Mouse (Mus musculus): Measurements from ENCODE around the gene Hist1h1b.
"Not testable (repeated sequence)": the region's sequence is repeated elsewhere in the genome, so short reads cannot be mapped to it uniquely, and the experiment has no call there.

Hist1h1b gene

DNA sequence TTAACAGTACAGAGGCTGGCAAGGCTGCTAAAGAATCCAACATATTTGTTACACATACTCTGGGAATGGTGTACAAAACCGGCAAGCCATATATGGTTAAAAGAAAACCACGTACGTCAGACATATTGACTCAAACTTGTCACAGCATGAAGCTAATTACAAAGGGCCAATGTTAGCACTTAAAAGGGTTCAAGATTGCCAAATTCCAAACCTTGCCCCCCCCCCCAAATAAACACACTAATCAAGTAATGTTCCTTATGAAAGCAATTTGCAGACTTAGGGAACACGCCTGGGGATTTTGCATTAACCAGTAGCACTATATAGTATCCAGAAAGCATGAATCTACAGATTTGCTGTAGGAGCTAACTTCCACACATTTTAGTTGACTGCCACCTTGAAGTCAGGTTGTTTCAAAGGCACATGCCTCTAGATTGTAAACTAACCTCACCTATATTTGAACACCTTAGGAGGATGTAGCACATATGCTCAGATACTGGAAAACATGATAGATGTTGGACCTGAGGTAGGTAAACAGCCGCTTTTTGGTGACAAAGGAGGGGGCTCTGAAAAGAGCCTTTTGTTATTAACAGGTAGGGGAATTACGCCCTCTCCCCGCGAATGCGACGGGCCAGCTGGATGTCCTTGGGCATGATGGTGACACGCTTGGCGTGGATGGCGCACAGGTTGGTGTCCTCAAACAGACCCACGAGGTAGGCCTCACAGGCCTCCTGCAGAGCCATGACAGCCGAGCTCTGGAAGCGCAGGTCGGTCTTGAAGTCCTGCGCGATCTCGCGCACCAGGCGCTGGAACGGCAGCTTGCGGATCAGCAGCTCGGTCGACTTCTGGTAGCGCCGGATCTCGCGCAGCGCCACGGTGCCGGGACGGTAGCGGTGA lies 2.2 kb upstream of the Hist1h1b start:
- DNase-seq (ENCODE audit: low read depth, low spot score): not testable (repeated sequence)

DNA sequence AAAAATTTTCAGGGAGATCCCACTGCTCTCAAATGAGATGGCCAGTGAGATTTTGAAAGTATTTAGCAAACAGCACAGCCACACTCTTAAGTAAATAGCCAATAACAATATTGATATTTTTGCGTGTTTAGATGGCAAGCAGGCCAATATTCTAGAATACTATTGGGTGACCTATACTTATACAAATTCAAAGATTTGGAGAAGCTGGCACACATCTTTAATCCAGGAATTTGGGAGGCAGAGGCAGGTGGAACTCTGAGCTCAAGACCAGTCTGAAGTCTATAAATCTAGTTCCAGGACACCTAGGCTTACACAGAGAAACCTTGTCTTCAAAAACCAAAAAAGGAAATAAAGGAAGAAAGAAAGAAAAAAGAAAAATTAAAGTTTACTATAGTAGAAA lies 1.2 kb upstream of the Hist1h1b start:
- DNase-seq (ENCODE audit: low read depth, low spot score): no peak

DNA sequence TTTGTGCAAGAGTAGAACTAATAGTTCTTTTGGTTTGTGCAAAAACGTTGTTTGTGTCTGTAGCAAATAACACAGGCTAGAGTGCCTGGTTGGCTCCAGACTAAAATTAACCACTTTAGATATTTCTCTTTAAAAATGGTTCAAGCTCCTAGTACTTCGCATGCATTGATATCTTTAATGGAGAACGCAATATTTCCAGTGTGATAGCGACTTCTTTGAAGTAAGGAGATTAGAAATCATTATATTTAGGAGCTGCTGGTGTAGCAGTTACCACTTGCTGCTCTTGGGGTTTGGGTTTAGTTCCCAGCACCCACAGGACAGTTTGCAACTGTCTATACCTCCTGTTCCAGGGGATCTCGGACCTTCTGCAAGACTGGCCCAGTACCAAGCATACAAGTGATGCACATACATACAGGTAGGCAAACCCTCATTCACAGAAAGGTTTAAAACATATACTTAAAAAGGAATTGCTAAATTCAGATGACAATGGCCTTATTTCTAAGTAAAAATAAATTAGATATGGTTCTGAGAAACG lies 663 bp upstream of the Hist1h1b start:
- no peak for DNase-seq (ENCODE audit: low read depth, low spot score)

DNA sequence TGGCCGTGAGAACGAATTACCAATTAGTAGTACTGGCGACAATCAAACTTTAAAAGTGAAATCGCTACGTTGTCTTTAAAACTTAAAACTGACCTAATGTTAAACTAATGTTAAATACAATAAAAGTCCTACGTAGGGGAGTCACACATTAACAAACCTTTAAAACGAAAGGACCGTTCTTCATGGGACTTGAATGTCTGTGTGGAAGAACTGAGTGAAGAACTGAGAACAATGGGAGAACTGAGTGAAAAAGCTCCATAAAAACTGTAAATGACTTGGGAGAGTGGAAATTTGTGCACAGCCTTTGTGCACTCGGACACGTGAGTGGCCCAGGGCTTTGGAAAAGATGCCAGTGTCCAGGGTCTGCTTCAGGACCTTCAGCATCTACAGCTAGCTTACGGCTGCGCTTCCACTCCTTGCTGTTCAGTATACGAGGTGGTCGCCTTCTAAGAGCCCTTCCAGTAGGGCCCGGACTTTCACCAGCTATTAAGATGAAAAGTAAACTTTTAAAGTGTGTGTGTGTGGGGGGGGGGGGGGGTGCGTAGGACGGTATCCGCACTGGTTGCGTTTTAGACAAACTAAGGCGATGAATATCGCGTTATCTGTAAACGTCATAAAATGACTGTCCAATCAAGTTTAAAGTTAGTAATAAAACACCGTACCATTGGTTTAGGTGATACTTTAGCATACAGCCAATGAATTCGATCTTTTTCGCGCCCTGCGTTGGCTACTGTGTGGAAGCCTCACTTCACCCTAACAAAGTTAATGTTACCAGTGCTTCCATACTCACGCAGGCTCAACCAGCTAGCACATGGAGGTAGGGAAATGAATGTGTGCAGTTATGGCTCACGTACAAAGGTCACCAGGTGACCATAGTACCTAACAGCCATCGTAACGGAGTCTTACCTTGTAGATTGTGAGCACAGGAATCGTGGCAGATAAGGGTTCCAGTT lies 1.3 kb downstream of the Hist1h1b start:
- DNase-seq (ENCODE audit: low read depth, low spot score): no peak

DNA sequence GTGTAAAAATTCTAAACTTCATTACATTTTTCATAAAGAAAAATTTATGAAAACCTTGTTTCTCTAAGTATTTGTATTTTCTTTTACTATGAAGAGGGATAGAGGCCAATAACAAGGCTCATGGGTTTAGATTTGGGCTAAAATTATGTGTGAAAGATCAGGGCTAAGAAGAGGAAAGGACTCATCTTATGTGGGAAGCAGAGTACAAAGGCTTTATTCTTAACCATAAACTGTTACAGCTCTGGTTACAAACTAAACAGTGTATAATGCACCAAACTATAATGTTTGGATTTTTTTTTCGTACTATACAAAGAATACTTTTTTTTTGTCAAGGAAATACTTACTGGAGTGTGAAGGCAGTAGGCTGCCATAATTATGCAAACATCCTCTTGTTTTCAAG lies 24.7 kb downstream of the Hist1h1b start:
- DNase-seq (ENCODE audit: low read depth, low spot score): no peak

DNA sequence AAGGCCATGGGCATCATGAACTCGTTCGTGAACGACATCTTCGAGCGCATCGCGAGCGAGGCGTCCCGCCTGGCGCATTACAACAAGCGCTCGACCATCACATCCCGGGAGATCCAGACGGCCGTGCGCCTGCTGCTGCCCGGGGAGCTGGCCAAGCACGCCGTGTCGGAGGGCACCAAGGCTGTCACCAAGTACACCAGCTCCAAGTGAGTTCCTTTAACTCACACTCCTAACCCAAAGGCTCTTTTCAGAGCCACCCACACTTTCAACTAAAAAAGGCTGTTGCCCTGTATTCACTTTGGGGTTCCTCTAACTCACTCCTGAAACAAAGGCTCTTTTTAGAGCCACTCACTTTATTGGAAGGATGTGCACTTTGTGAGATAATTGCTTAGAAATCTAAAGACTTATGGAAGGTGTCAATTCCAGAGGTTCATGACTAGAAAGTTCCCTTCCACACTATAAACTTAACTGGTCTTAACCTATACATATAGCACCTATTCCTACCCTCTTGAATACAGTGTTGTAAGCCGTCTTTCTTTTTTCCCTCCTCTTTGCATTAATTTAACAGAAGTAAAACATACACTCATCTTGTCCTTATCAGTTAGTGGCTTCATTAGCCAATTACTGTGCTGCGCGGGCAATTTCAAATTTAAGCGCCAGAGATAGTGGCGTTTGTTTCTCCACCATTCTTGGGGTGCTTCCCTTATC lies 26.0 kb downstream of the Hist1h1b start:
- not testable (repeated sequence) for DNase-seq (ENCODE audit: low read depth, low spot score)

DNA sequence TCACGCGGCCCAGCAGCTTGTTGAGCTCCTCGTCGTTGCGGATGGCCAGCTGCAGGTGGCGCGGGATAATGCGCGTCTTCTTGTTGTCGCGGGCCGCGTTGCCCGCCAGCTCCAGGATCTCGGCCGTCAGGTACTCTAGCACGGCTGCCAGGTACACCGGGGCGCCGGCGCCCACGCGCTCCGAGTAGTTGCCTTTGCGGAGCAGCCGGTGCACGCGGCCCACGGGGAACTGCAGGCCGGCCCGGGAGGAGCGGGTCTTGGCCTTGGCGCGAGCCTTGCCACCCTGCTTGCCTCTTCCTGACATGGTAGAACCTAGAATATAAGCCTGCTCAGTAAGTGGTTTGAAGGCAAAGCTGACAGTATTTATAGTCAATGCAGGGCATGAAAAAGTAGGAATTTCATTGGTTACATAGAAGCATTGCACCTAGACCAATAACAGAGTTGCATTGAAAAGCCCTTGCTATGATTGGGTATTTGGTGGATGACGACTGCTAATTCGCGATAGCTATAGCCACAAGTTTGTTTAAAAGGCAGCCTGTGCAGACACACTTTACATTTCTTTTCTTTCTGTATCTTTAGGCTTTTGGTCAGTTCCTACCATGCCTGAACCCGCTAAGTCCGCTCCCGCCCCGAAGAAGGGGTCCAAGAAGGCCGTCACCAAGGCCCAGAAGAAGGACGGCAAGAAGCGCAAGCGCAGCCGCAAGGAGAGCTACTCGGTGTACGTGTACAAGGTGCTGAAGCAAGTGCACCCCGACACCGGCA lies 26.7 kb downstream of the Hist1h1b start, which contains the start of the genes Hist1h2ak and Hist1h2bn:
Gene Hist1h2ak, minus strand, starts transcription at position 304 of the 762 bp plus-strand sequence.
Gene Hist1h2bn, plus strand, starts transcription at position 600 of the 762 bp plus-strand sequence.
- peak; percentile 82 for DNase-seq (ENCODE audit: low read depth, low spot score)

DNA sequence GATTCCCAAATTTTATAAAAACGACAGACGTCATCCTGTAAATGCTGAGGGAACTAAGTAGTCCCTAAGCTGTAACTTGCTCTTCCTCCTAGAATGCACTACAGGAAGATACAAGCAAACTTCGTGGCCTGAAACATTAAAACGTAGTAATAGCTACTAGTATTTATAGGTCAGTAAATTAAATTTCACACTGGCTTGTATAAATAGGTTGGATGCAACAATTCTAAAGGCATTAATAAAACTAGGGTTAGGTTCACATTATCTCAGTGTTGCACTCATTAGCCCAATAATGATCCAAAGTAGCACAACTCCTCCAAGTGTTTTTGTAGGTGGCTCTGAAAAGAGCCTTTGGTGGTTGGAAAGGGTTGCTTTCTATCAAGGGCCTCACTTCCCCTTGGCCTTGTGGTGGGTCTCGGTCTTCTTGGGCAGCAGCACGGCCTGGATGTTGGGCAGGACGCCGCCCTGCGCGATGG lies 27.3 kb downstream of the Hist1h1b start:
- DNase-seq (ENCODE audit: low read depth, low spot score): no peak

DNA sequence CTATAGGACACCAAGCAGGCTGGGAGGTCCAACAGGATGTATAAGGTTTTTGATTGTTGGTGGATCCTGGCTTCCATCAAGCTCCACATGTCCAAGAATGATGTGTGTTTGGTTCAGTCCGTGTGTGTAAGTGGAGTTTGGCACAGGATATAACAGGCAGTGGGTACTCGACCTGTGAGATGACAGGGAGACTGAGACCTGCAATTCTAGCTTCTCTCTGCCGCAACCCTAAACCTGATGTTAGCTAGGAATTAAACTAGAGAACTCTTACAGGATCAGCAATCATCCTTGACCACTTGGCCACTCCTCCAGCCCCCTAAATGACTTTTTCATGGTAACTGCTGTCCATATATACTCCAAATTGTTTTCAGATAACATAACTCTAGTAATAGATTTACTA lies 28.1 kb downstream of the Hist1h1b start:
- no peak for DNase-seq (ENCODE audit: low read depth, low spot score)

DNA sequence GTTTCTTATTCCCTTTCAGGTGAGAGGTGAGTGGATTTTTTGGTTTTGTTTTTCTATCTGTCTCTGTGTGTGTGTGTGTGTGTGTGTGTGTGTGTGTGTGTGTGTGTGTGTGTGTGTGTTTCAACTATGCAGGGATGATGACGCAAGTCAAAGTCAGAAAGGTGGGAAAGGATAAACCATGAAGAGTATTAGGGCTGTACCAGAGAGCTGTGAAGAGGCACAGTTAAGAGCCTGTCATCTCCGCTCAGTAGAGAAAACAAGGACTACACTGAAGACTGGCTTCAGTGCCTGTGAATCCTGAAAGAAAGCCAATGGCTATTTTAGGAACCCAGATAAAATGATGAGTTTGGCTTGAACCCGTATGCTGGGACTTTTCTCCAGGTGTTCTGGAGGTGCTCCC lies 28.6 kb downstream of the Hist1h1b start:
- DNase-seq (ENCODE audit: low read depth, low spot score): no peak

DNA sequence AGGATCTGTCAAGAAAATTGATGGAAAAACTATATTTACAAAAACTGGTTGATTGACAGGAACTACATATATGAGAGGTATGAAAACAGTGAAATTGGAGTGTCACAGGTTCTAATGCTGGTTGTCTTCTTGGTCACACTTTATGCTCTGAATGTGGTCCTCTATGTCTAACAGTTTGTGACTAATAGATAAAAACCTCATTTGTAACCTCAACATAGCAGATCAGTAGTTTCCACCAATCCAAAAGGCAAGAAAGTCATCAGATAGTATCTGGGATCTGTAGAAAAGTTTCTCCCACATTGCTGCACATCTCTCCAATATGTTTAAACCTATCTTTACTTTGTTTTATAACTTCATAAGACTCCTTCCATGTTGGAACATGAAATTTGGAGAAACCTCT lies 29.0 kb downstream of the Hist1h1b start:
- no peak for DNase-seq (ENCODE audit: low read depth, low spot score)

DNA sequence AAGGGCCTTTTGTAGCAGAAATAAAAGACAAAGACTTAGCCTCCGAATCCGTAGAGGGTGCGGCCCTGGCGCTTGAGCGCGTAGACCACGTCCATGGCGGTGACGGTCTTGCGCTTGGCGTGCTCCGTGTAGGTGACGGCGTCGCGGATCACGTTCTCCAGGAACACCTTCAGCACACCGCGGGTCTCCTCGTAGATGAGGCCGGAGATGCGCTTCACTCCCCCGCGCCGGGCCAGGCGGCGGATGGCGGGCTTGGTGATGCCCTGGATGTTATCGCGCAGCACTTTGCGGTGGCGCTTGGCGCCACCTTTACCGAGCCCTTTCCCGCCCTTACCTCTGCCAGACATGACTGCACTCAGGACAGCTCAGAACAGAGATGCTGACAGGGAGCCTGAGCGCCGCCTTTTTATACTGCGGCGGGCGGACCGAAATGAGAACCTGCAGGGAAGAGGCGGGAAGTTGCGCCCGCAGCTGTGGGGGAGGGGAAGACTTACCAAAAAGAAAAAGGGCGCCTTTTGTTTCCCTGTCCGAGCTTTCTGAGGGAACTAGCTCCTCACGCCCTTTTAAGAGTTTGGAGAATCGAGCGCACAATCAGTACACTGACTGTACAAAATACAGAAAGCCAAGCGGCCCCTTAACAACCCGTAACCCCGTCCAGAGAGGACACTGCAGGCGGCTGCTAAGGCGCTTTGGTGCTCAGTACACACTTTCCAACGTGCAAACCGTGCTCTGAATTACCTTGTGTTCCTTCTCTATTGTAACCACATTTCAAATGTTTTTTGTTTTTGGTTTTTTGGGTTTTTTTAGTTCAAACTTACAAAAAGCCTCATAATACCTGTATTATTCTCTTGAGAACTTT lies 30.0 kb downstream of the Hist1h1b start, which contains the start of gene Hist1h4k:
Gene Hist1h4k, minus strand, starts transcription at position 347 of the 859 bp plus-strand sequence.
- not testable (repeated sequence) for DNase-seq (ENCODE audit: low read depth, low spot score)

DNA sequence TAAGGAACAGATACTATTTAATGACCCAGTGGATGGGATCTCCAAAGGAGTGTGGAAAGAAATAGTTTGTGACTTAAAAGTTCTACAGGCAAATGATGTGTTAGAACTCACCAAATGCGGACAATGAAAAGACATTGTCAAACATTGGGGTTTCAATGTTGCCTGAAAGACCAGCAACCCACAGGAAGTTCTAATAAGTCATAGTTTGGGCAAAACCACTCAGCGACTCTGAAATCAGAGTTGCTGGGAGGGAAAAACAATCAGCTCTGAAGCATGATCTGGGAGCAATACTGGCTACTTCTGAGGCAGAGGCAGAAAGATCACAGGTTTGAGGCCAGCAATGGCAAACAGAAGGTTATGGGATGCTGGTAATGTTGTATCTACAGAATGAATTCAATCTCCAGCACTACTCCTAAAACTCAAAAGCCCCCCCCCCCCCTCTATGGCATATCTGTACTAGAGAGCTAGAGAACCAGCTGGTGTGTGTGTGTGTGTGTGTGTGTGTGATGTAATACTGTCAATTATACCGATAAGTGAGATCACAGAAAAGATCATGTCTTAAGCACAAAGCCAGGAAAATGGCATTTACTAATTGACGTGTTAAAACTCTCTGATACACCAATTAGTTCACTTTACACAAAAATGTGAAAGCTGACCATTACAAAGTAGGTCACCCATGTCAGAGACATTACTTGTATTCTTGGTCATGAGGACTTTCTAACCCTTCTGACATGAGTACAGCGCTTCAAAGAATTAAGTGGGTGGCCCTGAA lies 30.9 kb downstream of the Hist1h1b start:
- DNase-seq (ENCODE audit: low read depth, low spot score): no peak

DNA sequence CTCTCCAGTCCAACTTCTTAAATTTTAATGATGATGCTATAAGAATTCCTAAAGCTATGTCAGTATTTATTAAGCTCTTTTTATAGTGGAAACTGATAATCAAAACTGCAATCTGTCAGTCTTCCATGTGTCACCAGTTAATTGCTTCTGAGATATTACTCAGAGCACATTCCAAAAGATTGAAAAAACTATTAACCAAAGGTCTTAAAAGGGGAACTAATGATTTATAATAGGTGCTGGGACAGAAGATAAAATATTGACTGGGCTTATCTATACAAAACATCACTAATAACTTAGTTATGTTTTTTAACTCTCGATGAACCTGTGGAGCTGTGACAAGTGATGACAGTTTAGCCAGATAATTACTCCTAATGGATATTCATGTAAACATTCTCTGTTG lies 35.4 kb downstream of the Hist1h1b start:
- DNase-seq (ENCODE audit: low read depth, low spot score): no peak

DNA sequence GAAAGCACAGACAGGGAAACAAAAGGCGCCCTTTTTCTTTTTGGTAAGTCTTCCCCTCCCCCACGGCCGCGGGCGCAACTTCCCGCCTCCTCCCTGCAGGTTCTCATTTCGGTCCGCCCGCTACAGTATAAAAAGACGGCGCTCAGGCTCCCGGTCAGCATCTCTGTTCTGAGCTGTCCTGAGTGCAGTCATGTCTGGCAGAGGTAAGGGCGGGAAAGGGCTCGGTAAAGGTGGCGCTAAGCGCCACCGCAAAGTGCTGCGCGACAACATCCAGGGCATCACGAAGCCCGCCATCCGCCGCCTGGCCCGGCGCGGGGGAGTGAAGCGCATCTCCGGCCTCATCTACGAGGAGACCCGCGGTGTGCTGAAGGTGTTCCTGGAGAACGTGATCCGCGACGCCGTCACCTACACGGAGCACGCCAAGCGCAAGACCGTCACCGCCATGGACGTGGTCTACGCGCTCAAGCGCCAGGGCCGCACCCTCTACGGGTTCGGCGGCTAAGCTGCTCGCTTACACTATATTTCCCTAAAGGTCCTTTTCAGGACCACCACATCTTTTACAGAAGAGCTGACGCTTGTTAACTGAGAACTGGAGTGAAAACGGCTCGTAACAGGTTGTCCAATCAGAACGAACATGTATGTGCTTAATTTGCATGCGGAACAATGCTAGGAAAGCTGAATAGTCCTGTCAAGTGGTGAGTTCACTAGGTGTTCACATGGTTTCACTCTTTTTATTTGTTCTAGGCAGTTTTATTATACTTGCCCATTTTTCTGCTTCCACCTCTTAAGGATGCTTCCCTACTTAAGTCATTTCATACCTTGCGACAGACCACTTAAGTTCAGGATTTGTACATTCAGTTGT lies 45.3 kb downstream of the Hist1h1b start, which contains the start of gene Hist1h4j:
Gene Hist1h4j, plus strand, starts transcription at position 159 of the 862 bp plus-strand sequence.
- DNase-seq (ENCODE audit: low read depth, low spot score): not testable (repeated sequence)

DNA sequence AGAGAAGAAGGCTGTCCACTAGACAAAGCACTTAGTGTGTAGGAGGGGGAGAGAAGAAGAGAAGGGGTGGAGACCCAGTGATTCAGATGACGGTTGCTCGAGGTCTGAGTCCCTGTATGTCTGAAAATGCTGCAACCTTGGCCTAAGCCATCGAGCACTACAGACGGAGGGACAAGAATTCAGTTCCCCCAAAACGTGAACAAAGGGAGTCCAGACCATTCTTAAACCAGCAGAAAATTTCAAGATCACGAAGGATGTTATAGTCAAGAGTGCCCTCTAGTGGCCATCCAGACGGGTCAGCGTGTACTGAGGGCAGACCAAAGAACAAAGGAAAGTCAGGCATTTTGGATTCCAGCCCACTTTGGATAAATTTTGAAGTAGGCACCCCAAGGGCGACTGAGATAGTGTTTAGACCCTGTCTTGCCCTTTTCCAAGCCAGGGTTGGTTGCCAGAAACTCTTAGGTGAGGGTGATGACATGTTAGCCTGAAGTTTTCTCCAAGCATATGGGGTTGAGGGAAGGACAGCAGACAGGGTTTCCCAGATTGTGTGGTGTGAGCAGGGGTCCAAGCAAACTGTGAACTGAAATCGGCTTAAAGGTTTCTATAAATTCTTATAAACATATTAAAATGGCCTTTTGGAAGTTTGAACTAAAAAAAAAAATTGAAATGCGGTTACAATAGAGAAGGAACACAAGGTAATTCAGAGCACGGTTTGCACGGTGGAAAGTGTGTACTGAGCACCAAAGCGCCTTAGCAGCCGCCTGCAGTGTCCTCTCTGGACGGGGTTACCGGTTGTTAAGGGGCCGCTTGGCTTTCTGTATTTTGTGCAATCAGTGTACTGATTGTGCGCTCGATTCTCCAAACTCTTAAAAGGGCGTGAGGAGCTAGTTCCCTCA lies 46.2 kb downstream of the Hist1h1b start:
- DNase-seq (ENCODE audit: low read depth, low spot score): no peak

Data from retina, adult 2 months (tissue).